Mouse (Mus musculus) Muller cell, postnatal 12 days (primary cell): ENCODE data around the gene Reck.

Experiments used
- DNase-seq: peaks from one replicate; pipeline ENCODE4 v3.0.0-alpha.2; 2015; ENCODE audit errors: inconsistent ontology term

Reck gene

DNA sequence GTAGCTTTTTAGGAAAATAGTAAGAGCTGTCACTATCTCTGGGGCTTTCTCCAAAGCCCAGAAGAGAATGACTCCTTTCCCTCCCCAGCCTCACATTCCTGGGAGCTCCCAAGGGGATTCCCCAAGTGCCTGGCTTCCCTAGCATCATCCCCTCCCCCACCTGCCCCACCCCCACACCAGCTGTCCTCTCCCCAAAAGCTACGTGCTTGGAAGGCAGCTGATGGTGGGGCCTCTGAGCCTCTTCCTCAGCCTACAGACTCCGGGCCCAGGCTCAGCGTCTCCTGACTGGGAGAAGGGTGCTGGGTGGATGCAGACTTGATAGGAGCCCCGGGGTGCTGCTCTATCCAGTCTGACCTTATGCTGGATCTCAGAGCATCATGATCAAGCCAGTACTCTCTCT, 94.0 kb downstream of the Reck start:
- peak; percentile 65 for DNase-seq

DNA sequence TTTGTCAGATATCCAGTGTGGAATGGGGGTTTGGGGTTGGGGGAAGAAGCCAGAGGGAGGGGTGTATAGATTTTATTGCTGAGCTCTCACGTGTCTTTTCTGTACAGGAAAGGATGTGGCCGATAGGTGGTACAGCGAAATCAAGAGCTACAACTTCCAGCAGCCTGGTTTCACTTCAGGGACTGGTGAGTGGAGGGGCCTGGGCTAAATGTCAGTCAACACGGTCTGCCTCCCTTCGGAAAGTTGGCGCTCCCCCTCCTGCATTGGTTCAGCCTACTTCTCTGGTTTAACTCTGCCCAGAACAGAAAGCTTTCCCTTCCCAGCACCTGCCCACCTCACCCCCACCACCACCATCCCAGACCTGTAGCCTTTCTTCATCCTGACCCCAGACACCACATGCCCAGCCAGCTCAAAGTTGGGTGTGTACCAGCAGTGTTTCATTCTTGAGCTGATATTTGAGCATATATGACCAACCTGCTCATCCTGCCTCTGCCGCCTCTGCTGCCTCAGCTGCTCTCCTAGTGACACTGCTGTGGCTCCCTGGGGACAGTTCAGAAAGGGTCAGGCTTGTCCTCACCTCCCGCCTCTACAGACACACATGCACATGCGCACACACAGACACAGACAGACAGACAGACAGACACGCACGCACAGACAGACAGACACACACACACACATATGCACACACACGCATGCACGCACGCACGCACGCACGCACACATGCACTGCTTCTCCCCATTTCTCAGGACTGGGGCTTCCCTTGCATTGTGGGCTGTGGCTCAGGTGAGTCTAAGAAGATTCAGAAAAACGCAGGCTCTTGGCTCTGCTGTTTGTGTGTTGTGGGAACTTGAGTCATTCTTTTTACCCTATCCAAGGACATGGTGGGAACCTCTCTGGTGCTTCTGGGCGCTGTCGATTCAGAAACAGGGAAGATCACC, 95.3 kb downstream of the Reck start:
- no peak for DNase-seq

DNA sequence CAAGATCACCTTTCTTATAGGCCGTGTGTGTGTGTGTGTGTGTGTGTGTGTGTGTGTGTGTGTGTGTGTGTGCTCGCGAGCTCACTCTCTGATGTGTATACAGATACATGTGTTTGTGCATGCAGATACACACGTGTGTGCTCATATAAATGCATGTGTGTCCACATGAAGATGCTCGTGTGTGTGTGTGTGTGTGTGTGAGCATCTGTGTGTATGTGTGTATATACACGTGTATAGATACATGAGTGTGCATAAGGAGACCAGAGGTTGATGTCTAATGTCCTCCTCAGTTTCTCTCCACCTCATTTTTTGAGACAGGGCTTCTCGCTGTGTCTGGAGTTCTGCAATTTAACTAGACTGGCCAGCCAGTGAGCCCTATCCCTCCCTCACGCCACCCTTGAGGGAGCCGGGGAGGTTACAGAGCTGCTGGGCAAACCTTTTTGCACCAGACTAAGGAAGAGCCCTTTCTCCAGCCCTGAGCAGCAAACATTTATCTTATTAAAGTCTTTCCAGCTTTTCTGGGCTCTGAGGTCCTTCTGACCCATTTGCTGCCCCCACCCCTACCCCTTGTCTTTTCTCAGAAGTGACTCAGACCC, 96.3 kb downstream of the Reck start:
- DNase-seq, result no peak

DNA sequence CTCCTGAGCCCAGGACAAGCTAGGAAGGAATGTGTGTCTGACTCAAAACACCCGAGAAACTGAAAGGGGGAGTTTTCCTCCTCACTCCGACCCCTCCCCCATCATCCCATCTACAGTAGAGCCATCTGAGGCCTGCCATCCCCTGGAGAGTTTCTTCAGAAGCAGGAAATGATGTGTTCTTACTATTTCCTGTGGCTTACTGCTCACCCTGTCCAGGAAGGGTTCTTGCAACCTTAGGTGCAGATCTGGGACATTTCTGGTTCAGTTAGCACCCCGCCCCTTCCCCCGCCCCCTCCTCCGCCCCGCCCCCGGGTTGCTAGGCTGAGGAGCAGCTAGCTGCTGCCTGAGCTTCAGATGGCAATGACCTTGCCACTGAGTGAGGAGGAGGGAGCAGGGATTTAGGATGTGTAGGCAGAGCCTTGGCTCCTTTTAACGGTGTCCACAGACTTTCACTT, 96.8 kb downstream of the Reck start:
- DNase-seq, result peak; percentile 95

DNA sequence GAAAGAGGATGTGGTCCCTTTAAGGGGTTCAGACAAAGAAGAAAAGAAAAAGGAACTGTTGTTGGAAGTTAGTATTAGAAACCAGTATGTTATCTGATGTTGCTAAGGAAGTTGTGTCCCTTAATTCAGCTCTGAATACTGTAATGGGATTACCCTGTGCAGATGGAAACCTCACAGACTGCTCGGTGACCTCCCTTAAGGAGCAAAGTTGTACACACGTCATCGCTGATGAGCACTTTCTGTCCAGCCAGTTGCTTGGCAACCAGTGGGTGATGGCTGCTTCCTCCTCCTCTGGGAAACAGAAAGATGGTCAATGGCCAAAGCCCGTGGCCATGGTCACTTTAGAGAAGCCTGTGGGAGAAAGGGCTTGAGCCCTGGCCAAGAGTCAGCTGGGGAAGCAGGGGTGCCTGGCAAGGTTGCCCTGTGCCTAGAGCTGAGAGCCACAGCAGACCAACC, 98.2 kb downstream of the Reck start:
- DNase-seq, result peak; percentile 61

DNA sequence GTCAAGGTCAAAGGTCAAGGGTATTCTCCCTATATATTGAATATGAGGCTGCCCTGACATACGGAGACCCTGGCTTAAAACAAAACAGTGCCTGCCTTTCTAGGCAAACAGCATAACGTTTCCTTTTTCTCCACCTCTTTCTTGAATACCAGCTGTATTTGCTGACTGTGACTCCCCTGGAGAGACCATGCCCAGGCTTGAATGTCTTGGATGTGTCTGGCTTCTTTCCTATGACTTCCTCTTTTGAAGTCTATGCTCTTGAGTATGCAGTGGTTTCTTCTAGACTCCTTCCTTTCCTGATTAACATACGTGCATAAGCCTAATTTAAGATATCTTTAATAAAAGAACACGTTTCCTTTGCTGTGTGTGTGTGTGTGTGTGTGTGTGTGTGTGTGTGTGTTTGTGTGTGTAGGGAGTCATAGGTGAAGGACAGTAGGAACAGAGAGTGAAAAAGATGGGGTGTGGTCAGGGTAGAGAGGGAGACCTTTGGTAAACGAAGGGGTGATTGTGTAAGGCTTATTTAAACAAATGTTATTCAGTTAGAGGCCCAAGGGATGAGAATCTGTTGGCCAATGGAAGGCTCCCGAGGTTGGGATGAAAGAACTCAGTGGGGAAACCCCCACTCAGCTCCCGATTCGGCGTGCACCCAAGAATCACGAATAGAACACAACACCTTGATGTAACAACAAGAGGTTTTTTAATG, 99.7 kb downstream of the Reck start:
- DNase-seq, result no peak

DNA sequence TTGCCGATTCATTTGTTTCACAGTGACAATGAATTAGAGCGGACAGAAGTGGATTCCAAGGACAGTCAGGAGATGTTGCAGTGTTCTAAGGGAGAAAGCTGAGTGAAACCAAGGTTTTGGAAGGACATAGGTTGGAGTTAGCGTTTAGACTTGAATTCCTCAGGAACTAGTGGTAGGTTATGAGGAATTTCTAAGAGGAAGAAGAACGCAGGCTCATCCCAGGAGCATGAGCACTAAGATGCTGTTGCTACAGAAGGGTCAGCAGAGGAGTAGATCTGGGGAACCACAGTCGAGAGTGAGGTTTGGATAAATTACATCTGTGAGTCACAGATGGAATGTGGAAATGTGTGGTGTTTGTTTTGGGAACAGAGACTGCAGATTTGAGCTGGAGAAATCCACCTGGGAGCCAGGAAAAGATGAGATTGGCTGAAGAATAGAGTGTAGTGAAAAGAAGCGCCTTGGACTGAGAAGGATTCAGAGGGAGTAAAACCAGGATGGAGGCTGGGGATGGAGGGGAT, 101.0 kb downstream of the Reck start:
- DNase-seq, result no peak

DNA sequence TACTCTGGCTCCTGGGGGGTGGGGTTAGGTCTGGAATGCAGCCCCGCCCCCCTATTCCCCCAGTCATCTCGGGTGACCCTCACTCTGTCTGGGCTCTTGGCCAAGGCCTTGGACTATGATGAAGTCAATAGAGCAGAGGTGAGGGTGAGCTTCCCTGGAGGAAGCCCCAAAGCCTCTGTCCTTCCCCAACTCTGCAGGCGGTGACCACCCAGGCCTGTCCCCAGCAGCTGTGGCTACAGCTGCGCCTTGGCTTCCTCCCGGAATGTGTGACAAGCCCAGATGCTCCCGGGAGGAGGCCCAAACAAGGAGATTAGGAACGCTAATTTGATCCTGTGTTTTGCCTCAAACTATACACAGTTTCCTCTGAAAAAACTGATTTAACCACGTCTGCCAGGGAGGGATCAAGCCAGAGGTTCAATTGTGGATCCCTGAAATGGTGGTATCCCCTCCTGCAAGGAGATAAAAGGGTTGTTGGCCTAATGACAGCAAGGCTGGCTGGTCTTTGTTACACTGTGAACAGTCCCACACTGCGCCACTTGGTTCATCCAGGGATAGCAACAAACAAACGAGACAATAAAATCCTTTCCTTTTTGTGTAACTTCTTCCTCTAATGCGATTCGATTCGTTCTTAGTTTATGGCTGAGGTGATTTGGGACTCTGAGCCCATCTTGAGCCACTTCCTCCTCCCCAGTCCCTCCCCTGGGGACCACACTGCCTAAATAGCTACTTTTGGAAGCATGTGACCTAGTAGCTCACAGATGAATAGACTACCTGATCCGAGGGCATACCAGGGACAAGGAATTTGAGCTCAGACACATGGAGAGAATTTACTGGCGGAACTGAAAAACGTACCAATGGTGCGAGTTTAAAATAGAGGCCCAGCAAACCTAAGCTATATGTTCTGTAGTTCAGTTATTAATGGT, 103.5 kb downstream of the Reck start:
- peak; percentile 61 for DNase-seq

DNA sequence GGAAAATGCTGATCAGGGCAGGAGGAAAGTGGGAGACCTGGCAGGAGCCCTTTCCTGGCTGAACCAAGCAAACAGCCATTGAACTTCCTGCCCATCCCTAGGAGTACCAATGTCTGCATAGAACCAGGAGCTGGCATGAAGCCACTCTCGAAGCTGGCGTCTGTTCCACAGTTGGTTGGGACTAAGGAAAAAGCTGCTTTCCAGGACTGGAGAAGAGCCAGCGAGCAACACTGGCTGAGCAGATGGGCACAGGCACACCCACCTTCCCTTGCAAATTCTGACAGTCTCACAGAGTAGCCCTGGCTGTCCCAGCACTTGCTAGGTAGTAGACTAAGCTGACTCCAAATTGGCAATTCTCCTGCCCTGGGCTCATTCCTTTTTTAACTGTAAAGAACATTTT, 104.4 kb downstream of the Reck start:
- DNase-seq, result peak; percentile 67

DNA sequence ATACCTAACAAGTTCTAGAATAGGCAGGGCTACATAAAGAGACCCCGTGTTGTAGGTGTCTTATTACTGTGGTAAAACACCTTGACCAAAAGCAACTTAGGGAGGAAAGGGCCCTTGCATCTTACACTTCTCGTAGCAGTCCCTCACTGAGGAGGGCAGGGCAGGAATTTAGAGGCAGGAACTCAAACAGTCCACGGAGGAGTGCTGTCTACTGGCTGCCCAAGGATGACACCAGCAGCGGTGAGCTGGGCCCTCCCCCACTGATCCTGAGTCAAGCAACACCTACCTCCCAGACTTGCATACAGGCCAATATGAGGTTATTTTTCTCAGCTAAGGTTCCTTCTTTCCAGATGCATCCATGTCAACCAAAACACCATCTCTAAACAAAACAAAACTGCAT, 104.9 kb downstream of the Reck start:
- DNase-seq, result no peak

DNA sequence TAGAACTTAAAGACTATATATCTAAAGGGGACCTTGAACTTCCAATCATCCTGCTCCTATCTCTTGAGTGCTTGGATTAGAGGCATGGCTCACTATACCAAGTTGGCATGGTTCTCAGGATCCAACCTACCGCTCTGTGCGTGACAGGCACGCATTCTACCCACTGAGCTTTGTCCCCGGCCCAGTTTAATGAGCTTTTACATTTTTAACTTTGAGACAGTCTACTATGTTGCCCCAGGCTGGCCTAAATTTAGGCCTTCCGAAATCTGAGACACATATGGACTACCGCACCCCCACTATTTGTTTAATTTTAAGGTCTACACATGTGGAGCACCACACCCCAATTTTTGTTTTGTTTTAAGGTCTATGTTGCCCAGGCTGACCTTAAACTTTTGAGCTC, 105.5 kb downstream of the Reck start:
- no peak for DNase-seq

DNA sequence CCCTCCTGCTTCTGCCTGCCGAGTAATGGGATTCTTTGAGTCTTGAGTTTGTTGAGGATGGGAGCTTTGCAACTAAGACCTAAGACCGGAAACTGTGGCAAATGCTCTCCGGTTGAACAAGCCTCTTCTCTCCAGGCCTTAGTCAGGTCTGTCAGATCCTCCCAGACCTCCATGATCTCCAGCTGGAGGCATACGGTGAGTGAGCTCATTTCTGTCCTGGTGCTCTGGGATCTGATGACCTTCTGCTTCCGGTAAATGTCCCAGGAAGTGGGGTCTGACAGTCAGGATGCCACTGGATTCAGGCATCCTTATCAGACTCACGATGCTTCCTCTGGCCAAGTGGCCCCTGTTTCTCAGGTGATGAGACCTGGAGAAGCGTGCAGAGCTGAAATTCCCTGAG, 105.9 kb downstream of the Reck start:
- DNase-seq, result no peak

DNA sequence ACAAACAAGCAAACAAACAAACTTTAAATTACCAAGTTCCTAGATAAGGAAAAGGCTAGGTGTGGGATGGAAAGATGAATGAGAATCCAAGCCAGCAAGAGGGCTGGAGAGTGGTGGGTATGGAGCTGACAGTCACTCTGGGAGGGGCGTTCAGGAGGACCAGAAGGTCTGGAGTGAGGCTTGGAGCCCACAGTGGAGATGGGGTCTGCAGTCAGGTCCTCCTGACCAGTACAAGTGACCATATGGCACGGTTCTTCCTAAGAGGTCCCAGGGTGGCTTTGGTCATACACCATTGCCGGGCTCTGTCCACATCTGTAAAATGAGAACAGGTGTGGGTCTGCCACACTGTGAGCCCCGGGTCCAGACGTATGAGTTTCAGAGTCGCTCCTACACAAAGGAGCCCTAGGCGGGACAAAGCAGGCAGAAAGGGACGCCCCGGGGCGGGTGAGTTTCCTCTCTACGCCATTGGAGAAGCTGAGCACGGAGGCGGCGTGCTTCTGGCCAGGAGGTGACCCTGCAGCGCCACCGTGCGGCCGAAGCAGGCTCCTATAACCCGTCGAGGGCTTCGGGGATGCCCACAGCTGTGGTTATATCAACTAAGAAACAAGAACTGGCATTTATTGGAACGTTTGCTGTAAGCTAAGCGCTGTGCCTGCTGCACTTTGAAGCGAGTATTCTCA, 106.9 kb downstream of the Reck start:
- DNase-seq, result peak; percentile 94

DNA sequence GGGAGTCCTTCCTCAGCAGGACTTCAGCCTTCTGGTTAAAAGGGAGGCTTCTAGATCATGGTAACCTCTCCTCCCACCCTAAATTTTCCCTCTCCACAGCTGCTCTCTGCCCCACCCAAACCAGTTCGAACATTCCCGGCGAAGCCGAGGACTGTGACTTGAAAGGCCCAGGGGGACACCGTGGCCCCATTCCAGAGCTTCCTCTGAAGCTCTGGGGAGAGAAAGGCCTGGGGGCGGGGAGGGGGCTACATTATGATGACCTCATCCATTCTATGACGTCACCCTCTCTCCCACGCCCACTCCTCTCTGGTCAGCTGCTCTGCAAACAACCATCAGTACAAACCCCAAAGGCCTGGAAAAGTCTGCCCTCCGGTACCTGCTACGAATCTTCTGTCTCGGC, 107.9 kb downstream of the Reck start, which contains the start of gene Ccin:
Gene Ccin, plus strand, starts transcription at position 303 of the 400 bp plus-strand sequence.
- DNase-seq, result no peak

DNA sequence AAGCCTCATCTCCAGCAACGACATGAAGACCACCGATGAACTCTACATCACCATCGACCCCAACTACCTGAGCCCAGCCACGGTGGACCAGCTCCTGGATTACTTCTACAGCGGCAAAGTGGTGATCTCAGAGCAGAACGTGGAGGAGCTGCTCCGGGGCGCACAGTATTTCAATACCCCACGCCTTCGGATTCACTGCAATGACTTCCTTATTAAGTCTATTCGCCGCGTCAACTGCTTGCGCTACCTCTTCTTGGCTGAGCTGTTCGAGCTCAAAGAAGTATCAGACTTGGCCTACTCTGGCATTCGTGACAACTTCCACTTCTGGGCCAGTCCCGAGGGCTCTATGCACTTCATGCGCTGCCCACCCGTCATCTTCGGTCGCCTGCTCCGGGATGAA, 108.4 kb downstream of the Reck start:
- DNase-seq, result no peak

DNA sequence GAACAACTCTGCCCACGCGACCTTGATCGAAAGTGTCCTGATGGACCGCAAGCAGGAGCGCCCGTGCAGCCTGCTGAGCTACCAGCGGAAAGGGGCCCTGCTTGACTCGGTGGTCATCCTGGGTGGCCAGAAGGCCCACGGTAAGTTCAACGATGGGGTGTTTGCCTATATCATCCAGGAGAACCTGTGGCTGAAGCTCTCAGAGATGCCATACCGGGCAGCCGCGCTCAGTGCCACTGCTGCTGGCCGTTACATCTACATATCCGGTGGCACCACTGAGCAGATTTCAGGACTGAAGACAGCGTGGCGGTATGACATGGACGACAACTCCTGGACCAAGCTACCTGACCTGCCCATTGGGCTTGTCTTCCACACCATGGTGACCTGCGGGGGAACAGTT, 109.0 kb downstream of the Reck start:
- no peak for DNase-seq

DNA sequence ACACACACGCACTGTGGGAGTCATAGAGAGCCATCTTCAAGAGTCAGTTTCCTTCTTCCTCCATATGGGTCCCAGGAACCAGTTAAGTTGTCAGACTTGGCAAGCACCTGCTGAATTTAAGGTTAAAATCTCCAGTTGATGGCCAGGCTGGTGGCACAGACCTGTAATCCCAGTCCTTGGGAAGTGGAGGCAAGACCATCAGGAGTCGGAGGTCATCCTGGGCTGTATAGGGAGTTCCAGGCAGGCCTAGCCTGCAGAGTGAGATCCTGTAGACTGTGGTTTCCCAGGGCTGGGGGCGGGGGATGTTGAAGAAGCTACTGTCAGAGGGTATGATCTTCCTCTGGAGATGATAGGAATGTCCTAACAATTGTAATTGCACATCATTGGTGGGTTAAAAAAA, 113.6 kb downstream of the Reck start:
- no peak for DNase-seq

DNA sequence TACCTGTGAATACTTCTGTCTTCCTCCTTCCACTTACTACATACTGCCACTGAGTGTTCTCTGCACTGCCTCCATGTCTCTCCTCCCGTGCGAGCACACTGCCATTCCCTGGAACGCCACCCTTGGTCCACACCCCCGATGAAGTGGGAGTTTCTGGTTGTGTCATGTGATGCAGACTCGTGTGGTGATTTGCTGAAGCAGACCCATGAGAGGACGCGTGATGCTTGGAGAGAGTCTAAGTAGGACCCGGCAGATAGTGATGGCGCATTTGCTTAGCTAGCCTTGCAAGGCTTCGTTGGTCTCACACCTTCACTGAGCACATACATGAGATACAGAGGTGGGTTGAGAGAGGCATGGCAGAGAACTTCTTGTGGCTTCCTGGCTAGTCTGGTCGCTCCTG, 117.7 kb downstream of the Reck start:
- no peak for DNase-seq

DNA sequence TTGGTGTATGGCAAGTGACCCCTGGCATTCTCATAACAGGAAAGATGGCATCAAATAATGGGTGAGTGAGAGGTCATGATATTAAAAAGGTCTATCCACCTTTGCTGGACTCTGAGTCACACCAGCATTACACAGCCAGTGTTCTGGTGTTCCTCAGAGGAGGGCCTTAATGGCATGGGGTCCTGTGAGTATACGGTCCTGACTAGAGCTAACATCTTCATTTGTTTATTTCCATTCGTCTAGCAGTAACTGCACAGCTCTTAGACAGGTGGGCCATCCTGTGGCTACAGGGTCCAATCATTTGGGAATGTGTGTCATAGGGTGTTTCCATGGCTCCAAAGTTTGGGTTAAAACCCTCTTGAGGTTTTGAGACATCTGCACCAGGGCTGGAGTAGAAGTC, 119.0 kb downstream of the Reck start:
- no peak for DNase-seq
